Mouse (Mus musculus): ENCODE data around the gene Zfp949.

DNA sequence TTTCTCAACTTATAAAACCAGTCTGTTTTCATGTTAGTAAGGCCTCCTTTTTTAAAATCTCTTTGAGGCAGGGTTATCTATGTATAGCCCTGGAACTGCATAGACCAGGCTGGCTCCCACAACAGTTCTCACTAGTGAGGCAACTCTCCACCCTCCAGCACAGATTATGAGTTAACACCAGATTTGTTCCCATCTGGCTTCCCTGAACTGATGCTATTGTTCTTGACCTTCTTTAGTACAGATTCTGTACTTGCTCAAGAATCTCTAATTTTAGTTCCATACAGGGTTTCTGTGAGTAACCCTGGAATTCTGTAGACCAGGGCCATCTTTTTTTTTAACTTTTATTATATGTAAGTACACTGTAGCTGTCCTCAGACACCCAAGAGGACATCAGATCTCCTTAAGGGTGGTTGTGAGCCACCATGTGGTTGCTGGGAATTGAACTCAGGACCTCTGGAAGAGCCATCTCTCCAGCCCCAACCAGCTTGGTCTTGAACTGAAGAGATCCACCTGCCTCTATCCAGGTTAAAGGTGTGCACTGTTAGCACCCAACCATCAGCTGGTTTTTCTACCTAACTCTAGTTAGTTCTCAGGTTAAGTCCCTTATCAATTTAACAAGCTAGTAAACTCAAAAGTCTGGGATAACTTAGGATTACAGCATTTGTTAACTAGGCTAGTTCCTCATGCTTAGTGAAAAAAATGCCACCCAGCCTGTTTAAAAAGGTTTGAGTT is 28.3 kb upstream of the Zfp949 start:
- TF ChIP-seq GATA1 (IDR thresholded peaks at IDR 0.05; ENCODE audit: low read length) (no peak), TAL1 (IDR thresholded peaks at IDR 0.05; ENCODE audit: low read length) (no peak)

All from erythroblast, embryonic 14.5 days (primary cell).